Mouse (Mus musculus) CD4-positive, CD25-positive, alpha-beta regulatory T cell, adult 2 months (primary cell): ENCODE measurements at regions not wholly inside any gene's neighbourhood (a gene's known extent, or its start where the extent isn't known, plus 50 kb on each side); places are given as distances from the start of the nearest gene placed in this dataset.
"Not testable (repeated sequence)": the region's sequence is repeated elsewhere in the genome, so short reads cannot be mapped to it uniquely, and the experiment has no call there.

Source experiments
- DNase-seq: peaks from one replicate; pipeline ENCODE4 v3.0.0-alpha.2; 2012; ENCODE audit warnings: low read depth, low spot score

DNA sequence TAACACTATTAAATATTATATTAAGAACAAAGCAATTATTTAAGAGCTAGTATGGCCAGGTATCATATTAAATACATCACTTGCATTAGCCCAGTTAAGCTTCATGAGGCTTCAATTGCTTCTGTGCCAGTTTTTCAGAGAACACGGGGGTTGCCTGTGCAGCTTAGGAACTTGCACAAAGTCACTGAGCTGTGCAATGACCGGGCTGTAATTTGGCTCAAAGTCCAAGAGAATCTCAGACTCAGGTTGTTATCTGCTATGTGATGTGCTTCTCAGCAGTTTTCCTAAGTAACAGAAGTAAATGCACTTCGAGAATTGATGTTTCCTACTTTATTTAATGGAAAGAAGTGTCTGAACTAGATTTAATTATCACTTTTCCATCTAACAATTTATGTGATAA lies 711.5 kb downstream of the Rapgef2 start:
- DNase-seq: no peak

DNA sequence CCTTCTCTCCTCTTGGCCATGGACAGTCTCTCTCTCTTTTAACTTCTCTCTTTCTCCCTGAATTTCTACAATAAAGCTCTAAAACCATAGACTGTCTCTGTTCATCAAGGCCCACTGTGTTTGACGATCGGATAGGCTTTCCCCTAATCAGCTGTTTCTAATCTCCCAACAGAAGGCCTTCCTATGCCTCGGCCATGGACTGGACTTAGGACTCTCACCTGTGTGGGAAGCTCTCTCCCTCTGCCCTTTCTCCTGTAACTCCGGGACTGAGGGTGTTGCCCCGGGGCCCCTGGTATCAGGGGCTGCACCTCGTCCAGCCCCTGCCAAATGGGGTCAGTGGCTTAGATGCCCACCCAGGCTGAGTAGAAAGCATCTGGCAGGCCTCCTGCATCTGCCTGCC lies 713.0 kb downstream of the Rapgef2 start:
- no peak for DNase-seq

DNA sequence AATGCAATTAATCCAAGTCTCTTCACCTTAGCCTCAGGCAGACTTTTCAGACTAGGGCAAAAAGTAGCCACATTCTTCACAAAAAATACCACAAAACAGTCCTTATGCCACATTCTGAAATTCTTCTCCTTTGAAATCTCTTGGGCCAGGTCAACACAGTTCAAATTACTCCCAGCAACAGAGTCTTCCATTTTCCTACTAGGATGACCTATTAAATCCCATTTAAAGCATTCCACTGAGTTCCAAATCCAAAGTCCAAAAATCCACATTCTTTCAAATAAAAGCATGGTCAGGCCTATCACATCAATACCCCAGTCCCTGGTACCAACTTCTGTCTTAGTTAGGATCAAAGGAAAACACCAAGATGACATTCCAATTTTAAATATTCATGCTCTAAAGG lies 721.4 kb downstream of the Rapgef2 start:
- DNase-seq: not testable (repeated sequence)
